Mouse (Mus musculus) ES-E14 (cell line): ENCODE data around the gene Eef1g.

Experiments
- ZC3H11A ChIP-seq: IDR thresholded peaks from 2 replicates; pipeline ENCODE4 v1.6.1; 2012; ENCODE audit warnings: low read depth, mild to moderate bottlenecking, inconsistent platforms, low read length, borderline replicate concordance
- ZNF384 ChIP-seq: IDR thresholded peaks from 2 replicates; pipeline ENCODE4 v1.6.1; 2012; ENCODE audit warnings: low read depth, low read length, inconsistent platforms

DNA sequence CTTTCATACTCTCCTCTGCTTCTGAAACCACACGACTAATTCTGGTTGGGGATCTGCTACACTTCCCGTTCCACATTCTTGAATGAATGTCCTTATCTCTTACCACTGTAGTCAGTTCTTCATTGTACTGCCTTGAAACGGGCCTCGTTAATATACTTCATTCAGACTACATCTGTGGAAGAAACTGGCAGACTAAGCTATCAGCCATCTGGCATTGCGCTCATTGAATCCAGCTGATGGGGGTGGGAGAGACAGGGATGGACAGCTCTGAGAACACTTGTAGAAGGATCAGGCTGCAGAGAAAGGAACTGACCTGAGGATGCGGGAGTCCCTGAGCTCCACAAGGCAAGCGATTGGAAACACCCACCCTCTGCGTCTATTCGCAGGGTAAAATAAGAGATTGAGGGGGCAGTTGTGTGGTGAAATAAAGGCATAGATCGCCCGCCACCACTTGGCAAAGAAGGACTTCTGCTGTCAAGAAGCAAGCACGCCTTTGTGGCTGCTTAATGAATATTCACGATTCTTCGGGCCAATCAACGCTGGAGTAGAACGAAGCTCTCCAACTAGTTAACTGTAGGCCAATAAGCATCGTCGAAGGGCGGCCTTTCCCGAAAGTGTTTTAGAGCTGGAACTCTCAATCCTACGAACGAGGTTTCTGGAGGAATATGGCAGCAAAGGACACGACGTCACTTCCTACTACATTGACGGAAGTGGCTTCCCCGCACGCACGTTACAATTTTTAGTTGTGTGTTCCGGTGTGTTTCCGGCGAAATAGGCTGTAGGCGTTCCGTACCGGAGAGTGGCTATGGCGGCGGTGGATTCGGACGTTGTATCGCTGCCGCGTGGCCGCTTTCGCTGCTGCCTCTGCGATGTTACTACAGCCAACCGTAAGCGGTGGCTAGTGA is 13.5 kb upstream of the Eef1g start, which contains the start of gene Tut1:
- no peak for TF ChIP-seq ZNF384
- no peak for TF ChIP-seq ZC3H11A
